Mouse (Mus musculus) thymus, adult 2 months (tissue): ENCODE data around the gene Shisal2b.

Experiments
- CTCF ChIP-seq: fragments of 200-500 bp; IDR thresholded peaks from 2 replicates; pipeline ENCODE4 v1.5.1; 2012; ENCODE audit warnings: mild to moderate bottlenecking, control low read depth, low read length, moderate library complexity, borderline replicate concordance; ENCODE audit not compliant: control insufficient read depth, poor library complexity, insufficient read depth; ENCODE audit errors: extremely low read depth
- POLR2A ChIP-seq: fragments of 200-500 bp; IDR thresholded peaks from 2 replicates; pipeline ENCODE4 v1.6.1; 2012; ENCODE audit warnings: mild to moderate bottlenecking, low read length, control low read depth, moderate library complexity; ENCODE audit not compliant: control insufficient read depth, poor library complexity, insufficient read depth; ENCODE audit errors: extremely low read depth

- TF ChIP-seq CTCF (no peak), POLR2A (no peak)
Measured at GRCm38 (mm10) chr13:104816270-104816634, 47.4 kb downstream of the Shisal2b start.
